ENCODE assay signal across 18 mouse cellular contexts in the genomic region with DNA sequence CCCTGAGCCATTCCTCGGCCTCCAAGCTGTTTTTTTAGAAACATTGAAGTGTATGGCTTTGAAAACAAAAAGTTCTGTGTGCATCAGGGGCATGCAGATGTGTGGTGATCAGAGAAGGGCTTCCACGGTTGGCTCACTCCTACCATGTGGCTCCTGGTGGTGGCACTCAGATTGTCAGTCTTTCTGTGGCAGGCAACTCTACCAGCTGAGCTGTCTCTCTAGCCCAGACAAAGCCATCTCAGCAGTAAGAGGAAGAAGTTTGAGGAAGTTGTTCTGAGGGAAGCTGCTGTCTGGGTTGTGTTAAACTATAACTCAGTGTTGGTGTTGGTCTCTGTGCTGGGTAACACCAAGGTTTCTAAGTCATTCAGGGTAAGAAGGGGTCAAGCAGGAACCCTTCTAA.
DNase-seq lines count a peak whose midpoint lies in the region; ATAC-seq and TF ChIP-seq lines count a peak whose summit lies in the region.
"Had no signal": no experiment of that assay in that cellular context is flagged by ENCODE, and none has a peak within 500 bp of the region (broad histone marks: within the 10 kb centered on the region; RNA-seq: fewer than 3 reads in every experiment).

No protein-coding gene starts in this region.

- TF ChIP-seq EP300 in CH12.LX (IDR thresholded peaks at IDR 0.05; ENCODE audit: low read length), result no peak

- H3K9ac ChIP-seq in limb, embryonic 11.5 days (ENCODE audit: low read length), result no peak overlapping the region
- no peak overlapping the region for H3K9ac ChIP-seq in CH12.LX (ENCODE audit: insufficient read depth, low read depth)
- H3K9ac ChIP-seq: embryonic facial prominence, embryonic 13.5 days; hindbrain, embryonic 13.5 days; liver, embryonic 15.5 days; neural tube, embryonic 15.5 days had no signal

- no peak overlapping the region for H3K4me3 ChIP-seq in limb, embryonic 11.5 days (ENCODE audit: low read depth, low read length)
- no peak overlapping the region for H3K4me3 ChIP-seq in limb, embryonic 10.5 days
- H3K4me3 ChIP-seq in CH12.LX (replicated peaks in 1 of 3; ENCODE audit: low read depth in 2 of 3, low read length in 2 of 3, poor library complexity in 1 of 3), result no peak overlapping the region
- H3K4me3 ChIP-seq: embryonic facial prominence, embryonic 13.5 days; hindbrain, embryonic 13.5 days; liver, embryonic 15.5 days; neural tube, embryonic 15.5 days had no signal

- no peaks in the 10 kb centered on the region for H3K79me2 ChIP-seq in CH12.LX (replicated peaks; ENCODE audit: control insufficient read depth, extremely low read depth, insufficient read depth, poor library complexity, severe bottlenecking)

- H3K9me3 ChIP-seq in limb, embryonic 11.5 days (ENCODE audit: control insufficient read depth, low read length), result no peaks in the 10 kb centered on the region; the same call in 1 of the 2 replicates
- no peaks in the 10 kb centered on the region for H3K9me3 ChIP-seq in limb, embryonic 10.5 days (replicated peaks)
- no peaks in the 10 kb centered on the region for H3K9me3 ChIP-seq in CH12.LX (replicated peaks; ENCODE audit: low read length)
- H3K9me3 ChIP-seq: embryonic facial prominence, embryonic 13.5 days; hindbrain, embryonic 13.5 days; liver, embryonic 15.5 days; neural tube, embryonic 15.5 days had no signal

- no peak for TF ChIP-seq RAD21 in CH12.LX (IDR thresholded peaks at IDR 0.05; ENCODE audit: low read depth, low read length)

- H3K36me3 ChIP-seq in limb, embryonic 11.5 days (ENCODE audit: control insufficient read depth, insufficient read depth, low read length), result no peaks in the 10 kb centered on the region
- H3K36me3 ChIP-seq in limb, embryonic 10.5 days, result no peaks in the 10 kb centered on the region
- no peaks in the 10 kb centered on the region for H3K36me3 ChIP-seq in CH12.LX (replicated peaks in 1 of 2; ENCODE audit: control insufficient read depth in 1 of 2, insufficient read depth in 1 of 2, low read length in 1 of 2)
- H3K36me3 ChIP-seq: embryonic facial prominence, embryonic 13.5 days; hindbrain, embryonic 13.5 days; liver, embryonic 15.5 days; neural tube, embryonic 15.5 days had no signal

- 85% methylated on average over 2 of the region's 2 CpGs for WGBS in limb, embryonic 11.5 days
- WGBS in limb, embryonic 10.5 days, result 85% methylated on average over 2 of the region's 2 CpGs

- no peaks in the 10 kb centered on the region for H3K4me1 ChIP-seq in limb, embryonic 11.5 days (ENCODE audit: control insufficient read depth, insufficient read depth, low read length)
- H3K4me1 ChIP-seq in limb, embryonic 10.5 days, result peaks cover 5% of the 10 kb centered on the region; the same call in 1 of the 2 replicates
- peaks cover 0 to 19% of the 10 kb centered on the region in 2 experiments; a peak in 2 of 4 replicates for H3K4me1 ChIP-seq in CH12.LX (ENCODE audit: control insufficient read depth in 1 of 2, insufficient read depth in 2 of 2)
- H3K4me1 ChIP-seq: embryonic facial prominence, embryonic 13.5 days; hindbrain, embryonic 13.5 days; liver, embryonic 15.5 days; neural tube, embryonic 15.5 days had no signal

- peak; percentile 18 for DNase-seq in limb, embryonic 11.5 days (ENCODE audit: low spot score)
- DNase-seq in limb, embryonic 10.5 days (ENCODE audit: low spot score), result no peak
- DNase-seq in 416B (ENCODE audit: low read depth), result peak; percentile 18
- DNase-seq in CH12.LX (ENCODE audit: extremely low read depth), result peak; percentile 66
- no peak for DNase-seq in urinary bladder, postnatal 36 days (ENCODE audit: low spot score in 2 of 2)
- no peak for DNase-seq in cerebellum, postnatal 36 days
- DNase-seq in layer of hippocampus, adult 8-10 months (ENCODE audit: low spot score in 2 of 2), result no peak
- DNase-seq: cerebellum, adult 11-12 months; kidney, postnatal 10 days; retina, postnatal 1 day; thymus, adult 18-20 months had no signal

- TF ChIP-seq CTCF in CH12.LX (conservative IDR thresholded peaks at IDR 0.05 in 1 of 2, IDR thresholded peaks at IDR 0.05 in 1 of 2; ENCODE audit: low read depth in 2 of 2, low read length in 2 of 2), result no peak

- H3K4me2 ChIP-seq in limb, embryonic 11.5 days (ENCODE audit: low read depth, severe bottlenecking), result no peak overlapping the region
- no peak overlapping the region for H3K4me2 ChIP-seq in CH12.LX (ENCODE audit: insufficient read depth, low read depth, poor library complexity, severe bottlenecking)
- H3K4me2 ChIP-seq: embryonic facial prominence, embryonic 13.5 days; hindbrain, embryonic 13.5 days; liver, embryonic 15.5 days; neural tube, embryonic 15.5 days had no signal

- dilution Hi-C loops in CH12.LX (cut with MboI; ENCODE audit: extremely low pct_ligation_motif_present, extremely low pct_unique_long_range_greater_than_20kb, low sequenced_read_pairs), result no loop called here

- TF ChIP-seq POLR2A in CH12.LX (IDR thresholded peaks at IDR 0.05; ENCODE audit: low read depth, low read length), result no peak

- H3K27me3 ChIP-seq in limb, embryonic 11.5 days (ENCODE audit: control insufficient read depth, insufficient read depth, low read length), result no peaks in the 10 kb centered on the region
- no peaks in the 10 kb centered on the region for H3K27me3 ChIP-seq in limb, embryonic 10.5 days (ENCODE audit: low read depth, poor library complexity, severe bottlenecking)
- H3K27me3 ChIP-seq in CH12.LX (replicated peaks), result no peaks in the 10 kb centered on the region
- H3K27me3 ChIP-seq: embryonic facial prominence, embryonic 13.5 days; hindbrain, embryonic 13.5 days; liver, embryonic 15.5 days; neural tube, embryonic 15.5 days; Patski had no signal

- ATAC-seq in limb, embryonic 11.5 days (ENCODE audit: insufficient number of reproducible peaks, low FRiP score, low TSS enrichment, low read depth), result no peak
- ATAC-seq in megakaryocyte progenitor cell, adult 5-6 weeks (replicated peaks; ENCODE audit: poor library complexity), result peak; percentile 92
- ATAC-seq: intestine, postnatal 0 days; Patski had no signal

- in situ Hi-C loops in CH12.LX (cut with MboI; ENCODE audit: low pct_ligation_motif_present, low pct_unique_long_range_greater_than_20kb, low sequenced_read_pairs), result no loop called here

- no peak overlapping the region for H3K27ac ChIP-seq in limb, embryonic 11.5 days (replicated peaks; ENCODE audit: low read depth, low read length)
- no peak overlapping the region for H3K27ac ChIP-seq in limb, embryonic 10.5 days
- H3K27ac ChIP-seq in CH12.LX (ENCODE audit: insufficient read depth, low read depth), result no peak overlapping the region
- H3K27ac ChIP-seq: embryonic facial prominence, embryonic 13.5 days; hindbrain, embryonic 13.5 days; liver, embryonic 15.5 days; neural tube, embryonic 15.5 days had no signal

TF ChIP-seq in CH12.LX, 34 proteins besides CTCF, POLR2A, EP300 and RAD21:
- TF ChIP-seq NELFE (IDR thresholded peaks at IDR 0.05; ENCODE audit: low read depth, low read length), result no peak
- no peak for TF ChIP-seq BHLHE40 (IDR thresholded peaks at IDR 0.05; ENCODE audit: low read depth, low read length)
- TF ChIP-seq ZNF384 (IDR thresholded peaks at IDR 0.05; ENCODE audit: low read depth, low read length), result no peak
- no peak for TF ChIP-seq PAX5 (IDR thresholded peaks at IDR 0.05; ENCODE audit: low read length)
- no peak for TF ChIP-seq E2F4 (IDR thresholded peaks at IDR 0.05; ENCODE audit: insufficient replicate concordance, low read depth, low read length)
- TF ChIP-seq ZC3H11A (IDR thresholded peaks at IDR 0.05; ENCODE audit: low read depth, low read length), result no peak
- no peak for TF ChIP-seq RCOR1 (conservative IDR thresholded peaks at IDR 0.05; ENCODE audit: low read depth, low read length)
- TF ChIP-seq CHD2 (IDR thresholded peaks at IDR 0.05; ENCODE audit: low read length), result no peak
- no peak for TF ChIP-seq POLR2AphosphoS2 (IDR thresholded peaks at IDR 0.05; ENCODE audit: low read depth, low read length)
- no peak for TF ChIP-seq HCFC1 (IDR thresholded peaks at IDR 0.05; ENCODE audit: low read depth, low read length)
- TF ChIP-seq SMC3 (IDR thresholded peaks at IDR 0.05; ENCODE audit: low read depth, low read length), result no peak

Comparison
In these comparisons a context has a peak if more than half of its experiments do, and no peak if none do; other contexts are left out.
1. DNase-seq: peak in limb, embryonic 11.5 days (single experiment), 416B (single experiment) and CH12.LX (single experiment); none in limb, embryonic 10.5 days (single experiment), urinary bladder, postnatal 36 days (0 of 2), cerebellum, postnatal 36 days (0 of 2) and layer of hippocampus, adult 8-10 months (0 of 2).